Mouse (Mus musculus) c-Kit-negative CD71-positive TER-119-positive erythroid progenitor cells, embryonic 14.5 days (primary cell): ENCODE data around the gene Srcap.
"Not testable (repeated sequence)": the region's sequence is repeated elsewhere in the genome, so short reads cannot be mapped to it uniquely, and the experiment has no call there.

Experiments
- DNase-seq: peaks from one replicate; pipeline ENCODE4 v3.0.0-alpha.2; 2013; ENCODE audit warnings: low read depth, low spot score

Srcap gene

GRCm38 (mm10) chr7:127489982-127490381 is 21.8 kb upstream of the Srcap start:
- DNase-seq: no peak

DNA sequence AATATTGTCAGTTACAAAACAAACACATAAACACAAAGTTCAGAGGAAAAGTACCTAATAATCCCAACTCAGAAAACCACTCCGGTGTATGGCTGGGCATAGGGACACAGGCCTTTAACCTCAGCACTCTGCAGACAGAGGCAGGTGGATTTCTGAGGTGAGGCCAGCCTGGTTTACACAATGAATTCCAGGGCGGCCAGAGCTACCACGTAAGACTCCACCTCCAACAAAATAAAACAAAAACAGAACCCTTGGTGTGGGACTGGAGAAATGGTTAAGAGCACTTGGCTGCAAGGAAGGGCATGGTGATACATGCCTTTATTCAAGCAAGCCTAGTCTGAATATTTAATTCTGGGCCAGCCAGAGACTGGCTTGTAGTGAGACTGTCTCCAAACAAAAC is 19.9 kb upstream of the Srcap start:
- no peak for DNase-seq

DNA sequence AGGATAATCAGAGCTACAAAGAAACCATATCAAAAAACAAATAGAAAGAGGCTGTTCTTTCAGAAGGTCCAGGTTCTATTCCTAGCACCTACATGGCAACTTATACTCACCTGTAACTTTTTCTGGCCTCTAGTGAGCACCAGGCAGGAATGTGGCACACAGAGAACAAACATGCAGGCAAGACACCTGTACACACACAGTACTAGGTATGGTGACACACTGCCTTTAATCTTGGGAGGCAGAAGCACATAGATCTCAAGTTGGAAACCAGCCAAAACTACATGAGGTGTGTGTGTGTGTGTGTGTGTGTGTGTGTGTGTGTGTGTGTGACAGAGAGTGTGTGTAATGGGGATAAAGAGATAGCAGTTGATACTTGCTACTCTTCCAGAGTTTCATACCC is 17.1 kb upstream of the Srcap start:
- DNase-seq: no peak

GRCm38 (mm10) chr7:127497382-127497781 is 14.4 kb upstream of the Srcap start:
- DNase-seq: no peak

DNA sequence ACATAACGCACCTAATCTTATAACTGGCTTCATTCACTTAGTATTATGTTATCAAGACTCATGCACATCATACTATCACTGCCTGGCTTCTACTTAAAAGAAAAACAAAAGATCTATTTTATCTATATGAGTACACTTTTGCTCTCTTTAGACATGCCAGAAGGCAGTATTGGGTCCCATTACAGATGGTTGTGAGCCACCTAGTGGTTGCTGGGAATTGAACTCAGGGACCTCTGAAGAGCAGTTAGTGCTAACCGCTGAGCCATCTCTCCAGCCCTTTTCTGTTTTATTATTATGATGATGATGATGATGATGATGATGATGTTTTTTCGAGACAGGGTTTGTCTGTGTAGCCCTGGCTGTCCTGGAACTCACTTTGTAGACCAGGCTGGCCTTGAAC is 13.4 kb upstream of the Srcap start:
- no peak for DNase-seq

- no peak for DNase-seq
These were observed 3.5 kb upstream of the Srcap start for GRCm38 (mm10) chr7:127508291-127508690.

GRCm38 (mm10) chr7:127509830-127510229 is 2.0 kb upstream of the Srcap start:
- not testable (repeated sequence) for DNase-seq

- DNase-seq: no peak
These were observed 542 bp upstream of the Srcap start for GRCm38 (mm10) chr7:127511241-127511640.

GRCm38 (mm10) chr7:127512231-127513015 is 640 bp downstream of the Srcap start:
- peak; percentile 85 for DNase-seq

DNA sequence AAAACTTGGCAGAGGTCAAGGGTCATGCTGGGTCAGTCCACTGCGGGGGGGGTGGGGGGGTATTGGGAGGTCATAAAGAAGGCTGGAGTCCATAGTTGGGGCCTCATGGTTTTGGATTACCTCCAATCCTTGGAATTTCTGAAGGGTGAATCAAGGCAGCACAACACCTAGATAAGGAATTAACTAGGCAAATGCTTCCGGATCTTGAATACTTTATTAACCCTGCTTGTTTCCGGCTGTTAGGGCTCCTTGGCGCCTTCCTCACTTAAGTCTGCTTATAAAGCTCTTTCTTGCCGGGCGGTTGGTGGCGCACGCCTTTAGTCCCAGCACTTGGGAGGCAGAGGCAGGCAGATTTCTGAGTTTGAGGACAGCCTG is 1.2 kb downstream of the Srcap start:
- DNase-seq: peak; percentile 46

DNA sequence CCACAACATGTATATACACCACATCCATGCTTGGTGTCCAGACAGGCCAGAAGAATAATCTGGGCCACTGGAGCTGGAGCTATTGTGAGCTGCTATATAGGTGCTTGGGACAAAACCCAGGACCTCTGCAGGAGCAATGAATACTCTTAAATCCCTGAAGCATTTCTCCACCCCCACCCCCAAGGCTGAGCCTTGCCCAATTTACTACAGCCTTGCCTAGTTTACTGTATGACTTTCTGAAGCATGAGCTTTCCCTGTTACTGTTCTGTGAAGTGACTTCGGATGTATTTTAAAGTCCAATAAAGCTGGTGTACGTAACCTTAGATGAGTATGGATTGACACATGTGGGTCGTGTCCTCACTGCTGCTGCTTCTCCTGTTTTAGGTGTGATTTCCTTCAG is 2.0 kb downstream of the Srcap start:
- DNase-seq: no peak

- no peak for DNase-seq
These were observed 4.1 kb downstream of the Srcap start for GRCm38 (mm10) chr7:127515846-127516245.

DNA sequence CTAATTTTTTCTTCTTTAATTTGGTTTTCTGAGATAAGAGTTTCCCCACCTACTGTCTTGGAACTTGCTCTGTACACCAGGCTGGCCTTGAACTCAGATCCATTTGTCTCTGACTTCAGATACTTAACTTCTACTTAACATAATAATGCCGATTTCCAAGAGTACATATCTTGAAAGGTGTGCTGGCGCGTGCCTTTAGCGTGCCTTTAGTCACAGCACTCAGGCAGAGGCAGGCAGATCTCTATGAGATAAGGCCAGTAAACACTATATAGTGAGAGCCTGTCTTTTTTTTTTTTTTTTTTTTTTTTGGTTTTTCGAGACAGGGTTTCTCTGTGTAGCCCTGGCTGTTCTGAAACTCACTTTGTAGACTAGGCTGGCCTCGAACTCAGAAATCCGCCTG is 4.6 kb downstream of the Srcap start:
- DNase-seq: no peak

DNA sequence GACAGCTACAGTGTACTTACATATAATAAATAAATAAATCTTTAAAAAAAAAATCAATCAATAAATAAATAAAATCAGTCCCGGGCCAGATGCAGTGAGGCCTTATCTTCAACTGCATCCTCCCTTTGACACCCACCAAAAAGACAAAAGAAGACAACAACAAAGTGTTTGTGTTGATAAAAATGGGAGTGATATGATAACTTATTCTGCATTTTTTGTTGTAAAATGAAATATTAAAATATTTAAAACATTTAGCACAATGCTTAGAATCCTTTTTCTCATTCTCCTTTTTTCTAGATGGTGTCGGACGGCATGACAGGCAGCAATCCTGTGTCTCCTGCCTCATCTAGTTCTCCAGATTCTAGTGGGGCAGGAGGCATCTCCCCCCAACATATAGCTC is 7.5 kb downstream of the Srcap start, which contains the start of gene Gm42715:
Gene Gm42715, plus strand, starts transcription at position 301 of the 400 bp plus-strand sequence.
- no peak for DNase-seq

- DNase-seq: no peak
These were observed 29.9 kb downstream of the Srcap start for GRCm38 (mm10) chr7:127541671-127542070.

DNA sequence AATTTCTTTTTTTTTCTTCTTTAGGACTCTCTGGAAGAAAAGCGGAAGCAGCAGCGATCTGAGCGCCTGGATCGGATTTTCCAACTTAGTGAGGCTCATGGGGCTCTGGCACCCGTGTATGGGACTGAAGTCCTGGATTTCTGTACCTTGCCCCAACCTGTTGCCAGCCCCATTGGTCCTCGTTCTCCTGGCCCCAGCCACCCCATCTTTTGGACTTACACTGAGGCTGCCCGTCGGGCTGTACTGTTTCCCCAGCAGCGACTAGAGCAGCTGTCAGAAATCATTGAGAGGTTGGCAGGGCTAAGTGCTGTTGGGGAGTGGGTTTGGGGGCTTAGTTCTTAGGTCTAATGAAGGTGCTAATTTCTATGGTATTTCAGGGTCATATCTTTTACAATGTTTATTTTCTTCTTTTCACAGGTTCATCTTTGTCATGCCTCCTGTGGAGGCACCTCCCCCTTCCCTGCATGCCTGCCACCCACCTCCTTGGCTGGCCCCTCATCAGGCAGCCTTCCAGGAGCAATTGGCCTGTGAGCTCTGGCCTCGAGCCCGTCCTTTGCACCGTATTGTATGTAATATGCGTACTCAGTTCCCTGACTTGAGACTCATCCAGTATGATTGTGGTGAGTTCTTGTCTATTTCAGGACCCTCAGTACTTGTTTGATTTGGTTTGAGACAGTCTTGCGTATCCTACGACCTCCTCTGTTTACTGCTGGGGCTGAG is 37.5 kb downstream of the Srcap start:
- DNase-seq: no peak

DNA sequence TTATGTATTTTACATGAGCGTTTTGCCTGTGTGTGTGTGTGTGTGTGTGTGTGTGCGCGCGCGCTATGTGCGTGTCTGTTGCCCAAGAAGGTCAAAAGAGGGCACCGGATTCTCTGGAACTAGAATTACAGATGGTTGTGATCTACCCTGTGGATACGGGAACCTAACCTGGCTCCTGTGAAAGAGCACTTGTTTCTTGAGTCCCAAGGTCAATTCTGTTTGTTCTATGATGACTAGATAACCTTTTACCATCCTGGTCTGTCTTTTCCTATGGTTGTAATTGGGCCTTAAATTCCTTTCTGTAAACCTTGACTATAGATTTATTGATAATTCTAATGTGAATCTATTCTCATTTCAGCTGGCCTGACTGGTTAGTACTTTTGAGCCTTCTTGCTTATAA is 39.8 kb downstream of the Srcap start:
- no peak for DNase-seq

- no peak for DNase-seq
These were observed 48.8 kb downstream of the Srcap start for GRCm38 (mm10) chr7:127560580-127560979.

DNA sequence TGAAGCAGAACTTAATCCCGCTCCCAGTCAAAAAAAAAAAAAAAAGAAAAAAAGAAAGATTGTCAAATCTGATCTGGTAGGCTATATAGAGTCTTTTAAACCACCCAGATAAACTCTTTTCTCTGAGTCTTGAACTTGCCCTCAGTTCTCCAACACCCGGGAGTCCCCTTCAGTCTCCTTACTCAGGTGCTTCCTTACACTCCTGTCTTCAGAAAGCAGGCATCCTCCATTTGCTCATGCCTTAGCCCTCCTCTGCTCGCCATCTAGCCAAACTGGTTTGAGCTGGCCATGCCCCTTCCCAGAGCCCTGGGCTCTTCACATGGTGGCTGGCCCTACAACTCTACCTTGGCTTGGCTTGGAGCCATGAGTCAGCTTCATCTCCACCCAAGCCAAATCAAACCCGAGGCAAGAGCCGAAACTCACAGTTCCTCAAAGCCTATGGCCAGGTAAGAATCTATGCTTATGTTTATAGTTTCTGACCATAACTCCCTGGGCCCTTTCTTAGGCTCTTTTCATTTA is 49.6 kb downstream of the Srcap start, which contains the start of gene Tmem265:
Gene Tmem265, plus strand, starts transcription at position 51 of the 519 bp plus-strand sequence.
- DNase-seq: no peak

GRCm38 (mm10) chr7:127564381-127565150 is 52.8 kb downstream of the Srcap start:
- no peak for DNase-seq

GRCm38 (mm10) chr7:127572895-127573471 is 61.2 kb downstream of the Srcap start, which contains the start of gene Phkg2:
TSS of gene Phkg2 (plus strand) at chr7:127573340.
- peak; percentile 94 for DNase-seq
